Mouse (Mus musculus): Measurements from ENCODE around the gene Gtf2ird1.

The Gtf2ird1 gene

DNA sequence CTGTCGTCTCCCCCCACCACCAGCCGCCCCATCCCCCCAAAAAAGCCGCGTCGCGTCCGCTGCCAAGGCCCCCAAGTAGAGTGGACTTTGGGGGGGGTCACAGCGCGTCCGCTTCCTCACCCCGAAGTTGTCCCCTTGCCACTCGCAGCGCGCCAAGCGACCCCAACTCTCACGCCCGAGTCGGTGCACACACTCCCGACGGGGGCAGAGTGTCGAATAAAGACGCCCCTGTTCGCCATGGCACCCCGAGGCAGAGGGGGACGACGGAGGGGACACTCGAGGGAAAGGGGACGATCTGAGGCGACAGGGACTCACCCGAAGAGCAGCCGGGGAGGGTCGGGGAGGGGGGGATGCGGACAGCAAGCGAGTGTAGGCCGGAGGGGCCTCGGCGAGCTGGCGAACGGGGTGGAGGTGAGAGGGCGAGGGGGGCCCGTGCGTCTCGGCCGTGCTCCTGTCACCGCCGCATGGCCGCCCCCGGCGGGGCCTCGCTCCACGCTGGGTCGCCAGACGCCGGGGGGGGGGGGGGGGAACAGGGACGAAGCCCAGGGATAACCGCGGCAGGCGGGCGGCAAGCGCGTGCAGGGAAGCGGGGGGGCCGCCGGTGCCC, 142.3 kb downstream of the Gtf2ird1 start:
- peak; percentile 20 to 45 for DNase-seq (ENCODE audit: low spot score in 2 of 2)

GRCm38 (mm10) chr5:134313451-134314067, 143.0 kb downstream of the Gtf2ird1 start:
- peak; percentile 87 to 88 for DNase-seq (ENCODE audit: low spot score in 2 of 2)

DNA sequence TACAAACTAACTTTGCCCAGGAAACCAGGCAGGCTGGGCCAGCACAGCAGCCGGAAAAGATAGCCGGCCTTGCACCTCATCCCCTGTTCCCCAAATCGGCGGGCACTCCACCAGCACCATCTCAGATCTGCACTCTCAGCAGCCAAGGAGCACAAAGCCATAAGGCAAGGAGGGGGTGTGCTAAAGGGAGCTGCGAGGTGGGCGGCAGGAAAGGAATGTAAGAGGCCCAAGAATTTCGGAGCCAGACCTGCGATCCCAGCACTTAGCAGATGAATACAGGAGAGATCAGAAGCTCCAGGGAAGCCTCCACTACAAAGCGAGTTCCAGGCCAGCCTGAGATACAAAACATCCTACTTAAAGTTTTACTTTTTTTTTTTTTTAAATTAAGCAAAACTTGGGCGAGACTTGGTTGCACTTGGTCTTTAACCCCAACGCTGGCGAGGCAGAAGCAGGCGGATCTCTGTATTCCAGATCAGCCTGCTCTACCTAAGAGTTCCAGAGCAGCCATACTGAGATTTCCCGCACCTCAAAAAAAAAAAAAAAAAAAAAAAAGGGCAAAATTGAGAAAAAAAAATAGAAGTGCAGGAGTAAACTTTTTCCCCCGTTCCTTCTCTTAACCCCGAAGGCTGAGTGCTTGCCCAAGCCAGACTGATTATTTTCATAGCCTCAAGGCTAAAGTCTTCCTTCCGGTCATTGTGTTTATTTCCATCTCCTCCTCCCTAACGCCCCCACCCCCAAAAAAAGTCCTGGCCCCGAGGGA, 143.6 kb downstream of the Gtf2ird1 start:
- peak; percentile 63 to 79 for DNase-seq (ENCODE audit: low spot score in 2 of 2)

DNA sequence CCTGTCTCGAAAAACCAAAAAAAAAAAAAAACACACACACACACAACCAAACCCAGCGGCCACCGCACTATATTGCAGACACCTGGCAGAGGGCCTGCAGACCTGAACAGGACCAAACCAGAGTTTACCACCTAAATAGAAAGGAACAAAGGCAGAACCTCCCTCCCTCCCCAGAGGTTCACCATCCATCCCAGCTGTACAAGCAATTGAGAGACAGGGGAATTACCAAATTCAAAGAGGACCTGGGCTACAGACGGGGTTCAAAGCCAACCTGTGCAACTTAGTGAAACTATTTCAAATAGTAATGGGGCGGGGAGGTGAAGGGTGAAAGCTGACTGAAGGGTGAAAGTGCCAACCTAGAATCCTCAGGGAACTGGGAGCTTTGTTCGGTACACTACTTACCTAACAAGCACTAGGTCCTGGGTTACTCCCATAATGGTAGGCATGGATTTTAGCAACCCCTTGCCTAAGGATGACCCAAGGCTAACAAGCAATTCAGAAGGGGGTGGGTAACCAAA, 144.6 kb downstream of the Gtf2ird1 start:
- DNase-seq (ENCODE audit: low spot score in 2 of 2): no peak

DNA sequence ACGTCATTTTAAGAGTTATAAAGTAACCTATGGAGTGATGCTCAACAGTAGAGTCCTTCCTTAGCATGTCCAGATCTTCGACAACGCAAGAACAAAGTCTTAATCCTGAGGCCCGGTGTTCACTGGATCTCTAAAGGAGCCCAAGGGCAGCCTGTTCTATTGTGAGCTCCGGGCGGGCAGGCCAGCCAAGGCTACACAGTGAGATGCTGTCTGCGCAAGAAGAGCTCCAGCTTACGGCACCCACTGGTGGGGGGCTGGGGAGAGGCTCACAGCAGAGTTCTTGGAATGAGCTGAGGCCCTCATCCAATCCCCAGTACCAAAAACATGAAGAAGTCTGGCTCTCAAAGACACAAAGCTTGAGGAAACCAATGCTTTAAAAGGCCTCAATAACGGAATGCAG, 146.3 kb downstream of the Gtf2ird1 start:
- DNase-seq (ENCODE audit: low spot score in 2 of 2): no peak

GRCm38 (mm10) chr5:134309345-134309744, 147.2 kb downstream of the Gtf2ird1 start:
- no peak for DNase-seq (ENCODE audit: low spot score in 2 of 2)
